Mouse (Mus musculus): ENCODE data around the gene Ints6l. TPM values are rescaled to one million over a fixed set of nuclear protein-coding genes. Genes with fewer than 3 reads are reported as not detected.

The Ints6l gene
- polyA plus RNA-seq (2016; fragmentation: Nextera tagmentation; extraction: Ambion mirVana) = 23.6 and 26.3 TPM in 2 replicates

DNA sequence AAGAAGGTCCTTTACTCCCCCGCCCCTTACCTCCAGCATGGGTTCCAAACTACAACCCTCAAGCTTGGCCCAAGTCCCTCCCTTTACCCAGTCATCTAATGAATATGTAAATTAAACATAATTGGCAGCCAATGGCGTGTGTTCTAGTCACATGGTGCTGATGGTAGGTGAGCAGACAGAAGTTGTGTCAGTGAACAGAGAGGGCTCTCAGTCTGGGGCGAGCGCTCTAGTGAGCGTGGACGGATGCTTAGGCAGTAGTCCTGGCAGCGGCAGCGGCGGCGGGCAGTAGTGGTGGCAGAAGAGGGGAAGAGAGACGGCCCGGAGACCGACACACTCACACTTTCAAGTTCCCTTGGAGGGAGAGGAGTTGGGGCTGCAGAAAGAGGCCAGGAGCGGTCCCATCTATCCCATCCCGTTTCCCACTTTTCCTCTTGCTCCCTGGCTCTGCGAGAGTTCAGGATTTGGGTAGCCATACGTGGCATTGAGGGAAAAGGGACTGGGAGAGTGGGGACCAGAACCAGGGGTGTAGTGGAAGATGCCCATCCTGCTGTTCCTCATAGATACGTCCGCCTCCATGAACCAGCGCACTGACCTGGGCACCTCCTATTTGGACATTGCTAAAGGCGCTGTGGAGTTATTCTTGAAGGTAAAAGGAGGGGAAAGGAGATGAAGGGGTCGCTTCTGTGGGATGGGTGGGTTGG, at the start of gene Ints6l:
TSS of gene Ints6l (plus strand) at position 187 of the 701 bp plus-strand sequence.
- WGBS = 22% methylated on average over 17 of the region's 22 CpGs
- Histone ChIP-seq H3K27me3 (ENCODE audit: low read depth, poor library complexity, severe bottlenecking) (no peaks in the 10 kb centered on the region), H3K4me1 (peaks cover 5% of the 10 kb centered on the region; the same call in 1 of the 2 replicates), H3K27ac (replicated peaks) (peak within 1 kb of the TSS; percentile 96), H3K9me3 (replicated peaks) (0 out of 2 replicates have a peak, but pooled peaks cover 11% of the 10 kb centered on the region), H3K4me3 (peak within 1 kb of the TSS; percentile 68), H3K36me3 (no peaks in the 10 kb centered on the region)
- DNase-seq (ENCODE audit: low spot score) = peak; percentile 69

DNA sequence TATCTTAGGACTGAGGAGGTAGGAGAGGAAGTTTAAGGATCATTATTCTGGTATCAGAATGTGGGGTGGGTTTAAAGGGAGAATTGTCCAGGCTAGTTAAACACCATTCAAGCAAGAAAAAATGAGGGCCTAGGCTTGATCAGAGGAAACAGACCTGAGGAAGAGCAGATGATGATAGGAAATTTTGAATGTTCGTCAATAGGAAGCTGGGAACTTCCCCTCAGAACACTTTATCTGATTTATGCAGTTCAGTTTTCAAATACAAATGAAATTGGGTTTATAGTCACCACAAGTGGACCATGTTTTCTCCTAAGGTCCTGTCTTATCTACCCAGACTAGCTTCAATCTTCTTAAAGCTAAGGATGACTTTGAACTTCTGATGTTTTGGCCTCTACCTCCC, 49.2 kb upstream of the Ints6l start:
- no peak overlapping the region for H3K27ac ChIP-seq (replicated peaks)
- no peaks in the 10 kb centered on the region for H3K9me3 ChIP-seq (replicated peaks)
- no peaks in the 10 kb centered on the region for H3K4me1 ChIP-seq
- H3K4me3 ChIP-seq = no peak overlapping the region
- H3K36me3 ChIP-seq = no peaks in the 10 kb centered on the region
- no peaks in the 10 kb centered on the region for H3K27me3 ChIP-seq (ENCODE audit: low read depth, poor library complexity, severe bottlenecking)
- DNase-seq (ENCODE audit: low spot score) = no peak
- 78% methylated on average over 1 of the region's 1 CpGs for WGBS

GRCm38 (mm10) chrX:56406128-56406527, 48.5 kb upstream of the Ints6l start:
- no peak for DNase-seq (ENCODE audit: low spot score)
- Histone ChIP-seq H3K4me1 (no peaks in the 10 kb centered on the region), H3K9me3 (replicated peaks) (no peaks in the 10 kb centered on the region), H3K4me3 (no peak overlapping the region), H3K27ac (replicated peaks) (no peak overlapping the region), H3K36me3 (no peaks in the 10 kb centered on the region), H3K27me3 (ENCODE audit: low read depth, poor library complexity, severe bottlenecking) (no peaks in the 10 kb centered on the region)
- 74% methylated on average over 5 of the region's 5 CpGs for WGBS

DNA sequence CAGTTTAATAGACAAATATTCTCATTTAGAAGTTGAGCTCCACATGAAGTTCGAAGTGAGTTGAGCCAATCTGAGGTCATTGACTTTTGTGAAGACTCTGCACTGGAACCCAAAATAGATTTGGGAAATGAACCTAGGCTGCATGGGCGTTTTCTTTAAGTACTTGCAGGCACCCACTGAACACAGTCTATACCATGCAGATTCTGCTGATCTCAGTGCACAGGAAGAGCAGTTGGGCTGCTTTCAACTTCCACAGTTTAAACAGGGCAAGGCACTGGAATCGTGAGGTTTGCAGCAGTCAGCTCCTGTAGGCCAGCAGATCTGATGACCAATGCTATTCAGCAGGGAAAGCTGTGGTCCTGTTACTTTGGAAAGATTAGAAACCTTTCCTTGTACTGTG, 38.4 kb upstream of the Ints6l start:
- Histone ChIP-seq H3K36me3 (no peaks in the 10 kb centered on the region), H3K27me3 (ENCODE audit: low read depth, poor library complexity, severe bottlenecking) (no peaks in the 10 kb centered on the region), H3K4me3 (no peak overlapping the region), H3K4me1 (no peaks in the 10 kb centered on the region), H3K9me3 (replicated peaks) (no peaks in the 10 kb centered on the region), H3K27ac (replicated peaks) (no peak overlapping the region)
- DNase-seq (ENCODE audit: low spot score) = no peak
- 73% methylated on average over 3 of the region's 3 CpGs for WGBS

GRCm38 (mm10) chrX:56417541-56417940, 37.1 kb upstream of the Ints6l start:
- Histone ChIP-seq H3K4me3 (no peak overlapping the region), H3K27ac (replicated peaks) (no peak overlapping the region), H3K4me1 (no peaks in the 10 kb centered on the region), H3K27me3 (ENCODE audit: low read depth, poor library complexity, severe bottlenecking) (no peaks in the 10 kb centered on the region), H3K9me3 (replicated peaks) (no peaks in the 10 kb centered on the region), H3K36me3 (no peaks in the 10 kb centered on the region)
- 73% methylated on average over 4 of the region's 4 CpGs for WGBS
- no peak for DNase-seq (ENCODE audit: low spot score)

- 47% methylated on average over 2 of the region's 2 CpGs for WGBS
- Histone ChIP-seq H3K27me3 (ENCODE audit: low read depth, poor library complexity, severe bottlenecking) (no peaks in the 10 kb centered on the region), H3K36me3 (no peaks in the 10 kb centered on the region), H3K9me3 (replicated peaks) (0 out of 2 replicates have a peak, but pooled peaks cover 3% of the 10 kb centered on the region), H3K27ac (replicated peaks) (no peak overlapping the region), H3K4me3 (no peak overlapping the region), H3K4me1 (no peaks in the 10 kb centered on the region)
- no peak for DNase-seq (ENCODE audit: low spot score)
Measured at GRCm38 (mm10) chrX:56430601-56431000, 24.1 kb upstream of the Ints6l start.

- DNase-seq (ENCODE audit: low spot score) = no peak
- H3K9me3 ChIP-seq (replicated peaks) = 0 out of 2 replicates have a peak, but pooled peaks cover 1% of the 10 kb centered on the region
- no peaks in the 10 kb centered on the region for H3K4me1 ChIP-seq
- H3K4me3 ChIP-seq = no peak overlapping the region
- no peaks in the 10 kb centered on the region for H3K27me3 ChIP-seq (ENCODE audit: low read depth, poor library complexity, severe bottlenecking)
- no peak overlapping the region for H3K27ac ChIP-seq (replicated peaks)
- no peaks in the 10 kb centered on the region for H3K36me3 ChIP-seq
- 77% methylated on average over 7 of the region's 7 CpGs for WGBS
Measured at GRCm38 (mm10) chrX:56435758-56436283, 18.8 kb upstream of the Ints6l start.

DNA sequence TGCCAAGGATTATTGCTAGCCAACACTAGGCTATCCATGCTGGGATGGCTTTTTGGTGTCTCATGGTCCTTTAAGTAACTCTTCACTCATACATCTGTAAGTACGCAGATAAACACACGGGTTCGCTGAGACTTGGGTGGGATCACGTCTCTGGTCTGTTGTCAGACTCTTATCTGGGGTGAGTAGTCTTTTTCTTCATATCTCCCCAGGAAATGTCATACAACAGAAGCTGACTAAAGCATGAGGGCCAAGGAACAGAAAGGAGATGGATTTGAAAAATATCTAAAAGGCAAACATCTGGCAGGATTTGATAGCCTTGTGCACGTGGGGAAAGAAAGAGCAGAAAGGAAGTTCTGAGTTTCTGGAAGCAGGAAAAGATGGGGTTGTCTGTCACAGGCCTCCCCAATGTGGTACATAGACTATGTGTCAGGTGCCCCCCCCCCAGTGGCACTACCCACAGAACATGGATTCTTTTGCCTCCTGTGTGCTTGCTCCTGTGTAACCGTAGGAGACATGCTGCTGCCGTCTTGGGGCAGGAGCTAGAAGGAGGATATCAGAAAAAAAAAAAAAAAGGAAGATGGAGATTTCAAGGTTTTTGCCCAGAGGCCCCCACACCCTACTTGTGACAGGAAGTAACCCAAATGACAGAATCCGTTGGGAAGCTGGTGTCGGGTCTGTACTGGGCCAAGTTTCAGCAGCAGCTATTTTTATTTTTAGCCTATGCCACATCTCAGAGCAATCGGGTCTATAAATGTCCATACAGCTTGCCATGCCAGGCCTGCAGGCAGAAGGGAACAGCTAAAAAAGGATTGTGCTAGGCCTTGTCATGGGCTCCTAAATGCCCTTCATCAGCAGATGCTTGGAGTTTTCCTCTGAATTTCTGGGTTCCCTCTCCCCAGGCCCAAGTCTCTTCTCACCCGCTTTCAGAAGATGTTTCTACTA, 7.9 kb upstream of the Ints6l start:
- WGBS = 82% methylated on average over 11 of the region's 11 CpGs
- Histone ChIP-seq H3K36me3 (no peaks in the 10 kb centered on the region), H3K27me3 (ENCODE audit: low read depth, poor library complexity, severe bottlenecking) (no peaks in the 10 kb centered on the region), H3K9me3 (replicated peaks) (0 out of 2 replicates have a peak, but pooled peaks cover 3% of the 10 kb centered on the region), H3K4me1 (no peaks in the 10 kb centered on the region), H3K27ac (replicated peaks) (no peak overlapping the region), H3K4me3 (no peak overlapping the region)
- no peak for DNase-seq (ENCODE audit: low spot score)

DNA sequence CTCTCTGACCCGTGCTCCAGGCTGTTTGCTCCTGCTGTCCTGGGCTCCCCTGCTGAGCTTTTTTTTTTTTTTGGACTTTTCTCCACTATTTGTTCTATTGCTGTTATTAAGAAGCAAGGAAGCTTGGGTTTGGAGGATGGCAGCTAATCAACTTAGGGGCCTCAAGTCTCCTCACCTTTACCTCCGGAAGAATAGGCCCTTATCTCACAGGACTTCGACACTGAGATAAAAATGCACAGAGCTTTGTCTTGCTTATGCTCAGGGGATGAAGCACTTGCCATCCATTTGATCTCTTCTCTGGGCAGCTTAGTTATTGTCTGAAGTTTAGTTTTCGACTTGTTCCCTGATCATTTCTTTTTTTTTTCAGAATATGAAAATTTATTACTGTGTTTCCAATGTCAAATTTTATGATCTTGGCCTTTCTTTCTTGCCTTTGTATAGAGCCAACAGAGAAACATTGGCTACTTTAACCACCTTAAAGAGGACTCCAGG, 7.1 kb upstream of the Ints6l start, which contains the start of gene Gm2174:
TSS of gene Gm2174 (plus strand) at position 442 of the 492 bp plus-strand sequence.
- no peak within 1 kb of the TSS for H3K4me3 ChIP-seq
- no peaks in the 10 kb centered on the region for H3K4me1 ChIP-seq
- 0 out of 2 replicates have a peak, but pooled peaks cover 3% of the 10 kb centered on the region for H3K9me3 ChIP-seq (replicated peaks)

GRCm38 (mm10) chrX:56455372-56456246, 952 bp downstream of the Ints6l start:
- peak; percentile 88 for DNase-seq (ENCODE audit: low spot score)

More for the DNA sequence above, 7.1 kb upstream of the Ints6l start, which contains the start of gene Gm2174:
- Histone ChIP-seq H3K27me3 (ENCODE audit: low read depth, poor library complexity, severe bottlenecking) (no peaks in the 10 kb centered on the region), H3K27ac (replicated peaks) (no peak within 1 kb of the TSS), H3K36me3 (no peaks in the 10 kb centered on the region)
- DNase-seq (ENCODE audit: low spot score) = no peak
- WGBS = 78% methylated on average over 4 of the region's 4 CpGs

DNA sequence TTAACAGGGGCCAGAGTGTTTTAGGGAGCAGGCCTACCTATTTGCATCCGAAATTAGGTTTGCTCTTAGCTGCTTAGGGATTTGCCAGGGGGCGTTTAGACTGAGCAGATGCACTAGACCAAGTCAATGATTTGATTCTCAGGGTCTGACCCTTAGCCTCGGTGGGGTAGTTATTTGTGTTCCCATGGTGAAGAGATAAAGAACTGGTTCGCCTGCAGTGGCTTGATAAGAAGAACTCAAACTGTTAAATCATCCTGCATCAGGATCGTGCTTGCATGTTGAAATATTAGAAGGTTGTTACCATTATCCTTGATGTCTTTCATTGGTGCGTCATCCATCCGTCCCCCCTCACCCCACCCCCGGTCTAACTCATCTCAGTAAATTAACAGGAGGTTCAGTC, 1.7 kb downstream of the Ints6l start:
- Histone ChIP-seq H3K27me3 (ENCODE audit: low read depth, poor library complexity, severe bottlenecking) (no peaks in the 10 kb centered on the region), H3K27ac (replicated peaks) (peak overlapping the region; percentile 96), H3K4me3 (peak overlapping the region; percentile 68), H3K9me3 (replicated peaks) (0 out of 2 replicates have a peak, but pooled peaks cover 11% of the 10 kb centered on the region), H3K36me3 (peaks cover 6% of the 10 kb centered on the region; the same call in 1 of the 2 replicates), H3K4me1 (peaks cover 5% of the 10 kb centered on the region; the same call in 1 of the 2 replicates)
- WGBS = 18% methylated on average over 8 of the region's 8 CpGs
- DNase-seq (ENCODE audit: low spot score) = no peak

More at GRCm38 (mm10) chrX:56455372-56456246, 952 bp downstream of the Ints6l start:
- Histone ChIP-seq H3K4me1 (peaks cover 5% of the 10 kb centered on the region; the same call in 1 of the 2 replicates), H3K27me3 (ENCODE audit: low read depth, poor library complexity, severe bottlenecking) (no peaks in the 10 kb centered on the region), H3K27ac (replicated peaks) (peak overlapping the region; percentile 96), H3K4me3 (peak overlapping the region; percentile 68), H3K36me3 (peaks cover 5% of the 10 kb centered on the region; the same call in 1 of the 2 replicates), H3K9me3 (replicated peaks) (0 out of 2 replicates have a peak, but pooled peaks cover 11% of the 10 kb centered on the region)
- WGBS = 20% methylated on average over 61 of the region's 65 CpGs

Data from midbrain, embryonic 10.5 days (tissue).